Mouse (Mus musculus): ENCODE measurements around the gene Ccdc84.

DNA sequence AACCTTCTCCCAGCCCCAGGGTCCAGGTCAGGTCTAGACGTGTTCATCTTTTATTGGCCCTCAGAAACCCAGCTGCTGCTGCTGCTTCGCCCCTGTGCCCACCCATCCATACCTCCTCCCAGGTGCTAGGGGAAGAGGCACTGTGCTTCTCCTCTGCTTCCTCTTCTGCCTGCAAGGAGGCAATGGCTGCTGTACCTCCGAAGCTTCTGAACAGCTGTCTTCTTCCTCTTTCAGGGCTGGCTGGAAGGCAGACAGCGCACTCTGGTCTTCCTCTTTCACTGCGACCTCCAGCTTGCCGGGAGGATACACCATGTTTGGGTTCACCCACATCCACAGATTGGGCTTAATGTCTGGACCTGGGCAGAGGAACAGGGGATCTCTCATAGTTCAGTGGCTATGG, 17.4 kb upstream of the Ccdc84 start:
- TF ChIP-seq GATA1 (IDR thresholded peaks at IDR 0.05; ENCODE audit: low read length) (no peak), TAL1 (IDR thresholded peaks at IDR 0.05; ENCODE audit: low read length) (no peak)

All from erythroblast, embryonic 14.5 days (primary cell).